Mouse (Mus musculus) embryonic facial prominence, embryonic 14.5 days (tissue): Measurements from ENCODE around the gene Hnrnpa2b1. TPM values are rescaled to one million over a fixed set of nuclear protein-coding genes. Genes with fewer than 3 reads are reported as not detected.
"Not testable (repeated sequence)": the region's sequence is repeated elsewhere in the genome, so short reads cannot be mapped to it uniquely, and the experiment has no call there.

Source experiments
- ATAC-seq: fragments of 200-750 bp; cut with Nextera tagmentation; 2 replicates; pipeline ENCODE4 v1.8.0; 2017; ENCODE audit warnings: low read depth, moderate number of reproducible peaks, moderate TSS enrichment
- DNase-seq: peaks from one replicate; pipeline ENCODE4 v3.0.0-alpha.2; 2015; ENCODE audit warnings: low spot score
- H3K27ac ChIP-seq: fragments of 300-500 bp; sonication (generic); replicated peaks from 2 replicates; pipeline ENCODE4 v1.5.1; 2014; ENCODE audit warnings: low read depth, mild to moderate bottlenecking, low read length, moderate library complexity
- H3K27me3 ChIP-seq: fragments of 300-500 bp; sonication (generic); replicated peaks from 2 replicates; pipeline ENCODE4 v1.6.1; 2014; ENCODE audit warnings: low read length; ENCODE audit not compliant: control insufficient read depth, insufficient read depth
- H3K36me3 ChIP-seq: fragments of 300-500 bp; sonication (generic); 2 replicates; pipeline ENCODE4 v1.6.1; 2014; ENCODE audit warnings: low read length, mixed read lengths; ENCODE audit not compliant: control insufficient read depth, insufficient read depth
- H3K4me1 ChIP-seq: fragments of 300-500 bp; sonication (generic); 2 replicates; pipeline ENCODE4 v1.6.1; 2014; ENCODE audit warnings: antibody characterized with exemption, low read length; ENCODE audit not compliant: control insufficient read depth, insufficient read depth
- H3K4me2 ChIP-seq: fragments of 300-500 bp; sonication (generic); 2 replicates; pipeline ENCODE4 v1.6.1; 2014; ENCODE audit warnings: low read depth, mild to moderate bottlenecking, low read length, moderate library complexity, mixed read lengths
- H3K4me3 ChIP-seq: fragments of 300-500 bp; sonication (generic); 2 replicates; pipeline ENCODE4 v1.5.1; 2014; ENCODE audit warnings: low read depth, mild to moderate bottlenecking, low read length
- H3K9ac ChIP-seq: fragments of 300-500 bp; sonication (generic); 2 replicates; pipeline ENCODE4 v1.6.1; 2014; ENCODE audit warnings: low read depth, mild to moderate bottlenecking, low read length, moderate library complexity, mixed read lengths
- H3K9me3 ChIP-seq: fragments of 300-500 bp; sonication (generic); 2 replicates; pipeline ENCODE4 v1.6.1; 2016; ENCODE audit warnings: low read length; ENCODE audit not compliant: control insufficient read depth
- WGBS: fragments of 180-500 bp; shearing (Covaris S2); extraction: QIAGEN DNeasy Blood & Tissue Kit; methylation state at CpG from one replicate; pipeline ENCODE4 v1.1.7; 2014; 5-methylcytosine and 5-hydroxymethylcytosine counted together
- polyA plus RNA-seq: library from polyadenylated mRNA; unstranded; fragments of >200 nt; fragmentation: Nextera tagmentation; extraction: Ambion mirVana; gene quantifications from 2 replicates; pipeline ENCODE4 v1.2.1, GENCODE M21; 2014

Hnrnpa2b1 gene
- polyA plus RNA-seq, 1 experiment from 2014 or later = 930 TPM

GRCm38 (mm10) chr6:51497321-51498111, 27.8 kb upstream of the Hnrnpa2b1 start:
- Histone ChIP-seq H3K4me2 (no peak overlapping the region), H3K9me3 (no peaks in the 10 kb centered on the region), H3K27me3 (no peaks in the 10 kb centered on the region), H3K27ac (no peak overlapping the region), H3K4me3 (no peak overlapping the region), H3K36me3 (no peaks in the 10 kb centered on the region), H3K4me1 (no peaks in the 10 kb centered on the region), H3K9ac (no peak overlapping the region)
- DNase-seq = no peak
- WGBS = 75% methylated on average over 8 of the region's 8 CpGs
- no peak for ATAC-seq

GRCm38 (mm10) chr6:51489787-51490186, 20.1 kb upstream of the Hnrnpa2b1 start:
- WGBS = 63% methylated on average over 2 of the region's 2 CpGs
- H3K27me3 ChIP-seq = no peaks in the 10 kb centered on the region
- H3K4me2 ChIP-seq = no peak overlapping the region
- H3K27ac ChIP-seq = no peak overlapping the region
- no peak overlapping the region for H3K9ac ChIP-seq
- 0 out of 2 replicates have a peak, but pooled peaks cover 8% of the 10 kb centered on the region for H3K9me3 ChIP-seq
- no peak overlapping the region for H3K4me3 ChIP-seq
- ATAC-seq (no peak), DNase-seq (peak; percentile 14)
- H3K4me1 ChIP-seq = no peaks in the 10 kb centered on the region
- H3K36me3 ChIP-seq = no peaks in the 10 kb centered on the region

GRCm38 (mm10) chr6:51486731-51487130, 17.0 kb upstream of the Hnrnpa2b1 start:
- Histone ChIP-seq H3K4me3 (no peak overlapping the region), H3K9me3 (0 out of 2 replicates have a peak, but pooled peaks cover 8% of the 10 kb centered on the region), H3K4me1 (no peaks in the 10 kb centered on the region), H3K27me3 (no peaks in the 10 kb centered on the region), H3K9ac (no peak overlapping the region), H3K27ac (no peak overlapping the region), H3K4me2 (no peak overlapping the region), H3K36me3 (peaks cover 15% of the 10 kb centered on the region)
- ATAC-seq = no peak
- 91% methylated on average over 5 of the region's 5 CpGs for WGBS
- no peak for DNase-seq

GRCm38 (mm10) chr6:51486076-51486710, 16.5 kb upstream of the Hnrnpa2b1 start:
- peaks cover 21% of the 10 kb centered on the region for H3K36me3 ChIP-seq
- H3K4me1 ChIP-seq = no peaks in the 10 kb centered on the region
- H3K27ac ChIP-seq = no peak overlapping the region
- no peak for ATAC-seq
- no peak overlapping the region for H3K4me3 ChIP-seq
- WGBS = 61% methylated on average over 7 of the region's 7 CpGs
- 0 out of 2 replicates have a peak, but pooled peaks cover 8% of the 10 kb centered on the region for H3K9me3 ChIP-seq
- no peaks in the 10 kb centered on the region for H3K27me3 ChIP-seq
- DNase-seq = no peak
- H3K9ac ChIP-seq = no peak overlapping the region
- H3K4me2 ChIP-seq = no peak overlapping the region

GRCm38 (mm10) chr6:51485646-51486045, 16.0 kb upstream of the Hnrnpa2b1 start:
- H3K4me3 ChIP-seq = no peak overlapping the region
- no peak overlapping the region for H3K9ac ChIP-seq
- H3K36me3 ChIP-seq = peaks cover 26% of the 10 kb centered on the region
- 55% methylated on average over 2 of the region's 2 CpGs for WGBS
- ATAC-seq = no peak
- H3K4me1 ChIP-seq = no peaks in the 10 kb centered on the region
- H3K9me3 ChIP-seq = 0 out of 2 replicates have a peak, but pooled peaks cover 8% of the 10 kb centered on the region
- no peak overlapping the region for H3K4me2 ChIP-seq
- no peak for DNase-seq
- H3K27ac ChIP-seq = no peak overlapping the region
- H3K27me3 ChIP-seq = no peaks in the 10 kb centered on the region

- H3K4me2 ChIP-seq, H3K27ac ChIP-seq, H3K4me3 ChIP-seq, H3K4me1 ChIP-seq, H3K27me3 ChIP-seq, H3K9me3 ChIP-seq, ATAC-seq, DNase-seq, H3K9ac ChIP-seq: not testable (repeated sequence)
- peaks cover 37% of the 10 kb centered on the region for H3K36me3 ChIP-seq
- whole genome bisulfite sequencing = 91% methylated on average over 8 of the region's 8 CpGs
Observed at GRCm38 (mm10) chr6:51484556-51484955, 14.9 kb upstream of the Hnrnpa2b1 start.

GRCm38 (mm10) chr6:51483861-51484260, 14.2 kb upstream of the Hnrnpa2b1 start:
- H3K4me3 ChIP-seq = no peak overlapping the region
- H3K36me3 ChIP-seq = peaks cover 44% of the 10 kb centered on the region
- 0 out of 2 replicates have a peak, but pooled peaks have one; percentile 17 for ATAC-seq
- H3K4me1 ChIP-seq = no peaks in the 10 kb centered on the region
- H3K27me3 ChIP-seq = no peaks in the 10 kb centered on the region
- 98% methylated on average over 3 of the region's 3 CpGs for WGBS
- no peak overlapping the region for H3K27ac ChIP-seq
- H3K4me2 ChIP-seq = no peak overlapping the region
- H3K9ac ChIP-seq = no peak overlapping the region
- DNase-seq = no peak
- 0 out of 2 replicates have a peak, but pooled peaks cover 8% of the 10 kb centered on the region for H3K9me3 ChIP-seq

GRCm38 (mm10) chr6:51481548-51481947, 11.9 kb upstream of the Hnrnpa2b1 start:
- ATAC-seq = no peak
- H3K27ac ChIP-seq = no peak overlapping the region
- WGBS = 94% methylated on average over 8 of the region's 8 CpGs
- H3K4me3 ChIP-seq = no peak overlapping the region
- H3K36me3 ChIP-seq = peaks cover 64% of the 10 kb centered on the region
- H3K4me2 ChIP-seq = no peak overlapping the region
- DNase-seq = no peak
- no peak overlapping the region for H3K9ac ChIP-seq
- no peaks in the 10 kb centered on the region for H3K27me3 ChIP-seq
- no peaks in the 10 kb centered on the region for H3K9me3 ChIP-seq
- no peaks in the 10 kb centered on the region for H3K4me1 ChIP-seq
